Mouse (Mus musculus) erythroblast, embryonic 14.5 days (primary cell): ENCODE results near the gene Sumo2. TPM values are rescaled to one million over a fixed set of nuclear protein-coding genes. Genes with fewer than 3 reads are reported as not detected.

ENCODE experiments used
- H3K27me3 ChIP-seq: 2 replicates; pipeline ENCODE4 v1.6.1; 2012; ENCODE audit warnings: inconsistent platforms; ENCODE audit not compliant: control insufficient read depth
- H3K36me3 ChIP-seq: 2 replicates; pipeline ENCODE4 v1.6.1; 2012; ENCODE audit warnings: mild to moderate bottlenecking, inconsistent platforms; ENCODE audit not compliant: control insufficient read depth
- H3K4me1 ChIP-seq: 2 replicates; pipeline ENCODE4 v1.6.1; 2012; ENCODE audit warnings: inconsistent platforms; ENCODE audit not compliant: control insufficient read depth
- H3K4me3 ChIP-seq: replicated peaks from 2 replicates; pipeline ENCODE3; 2012; ENCODE audit warnings: moderate library complexity, mild to moderate bottlenecking, inconsistent platforms
- H3K9me3 ChIP-seq: 2 replicates; pipeline ENCODE4 v1.6.1; 2012; ENCODE audit warnings: low read length, inconsistent platforms, mixed read lengths; ENCODE audit not compliant: control insufficient read depth
- GATA1 ChIP-seq: IDR thresholded peaks from 2 replicates; pipeline ENCODE4 v1.6.1; 2012; ENCODE audit warnings: low read length, inconsistent platforms, mixed read lengths
- TAL1 ChIP-seq: IDR thresholded peaks from 3 replicates; pipeline ENCODE4 v1.6.1; 2012; ENCODE audit warnings: low read length, inconsistent platforms, mixed read lengths
- polyA plus RNA-seq: library from polyadenylated mRNA; stranded (reverse); fragments of >175 nt; gene quantifications from 2 replicates; pipeline ENCODE4 v1.2.3, GENCODE M21; 2012

Gene Sumo2
- polyA plus RNA-seq, 1 experiment = 31.3 TPM

DNA sequence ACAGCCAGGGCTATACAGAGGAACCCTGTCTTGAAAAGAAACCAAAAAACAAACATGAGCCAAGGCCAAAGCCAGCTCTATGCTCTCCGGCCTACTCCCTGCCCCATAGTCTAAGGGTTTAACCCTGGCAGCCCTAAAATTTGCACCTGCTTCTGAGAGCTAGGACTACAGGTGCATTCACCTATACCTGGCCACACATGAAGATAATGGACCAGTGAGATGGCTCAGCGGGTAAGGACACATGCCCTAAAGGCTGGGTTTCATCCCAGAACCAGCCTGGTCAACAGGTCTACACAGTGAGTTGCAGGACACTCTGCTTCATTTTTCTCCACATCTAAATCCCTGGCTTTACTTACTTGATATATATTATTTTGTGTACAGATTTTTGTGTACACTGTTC, 13.8 kb downstream of the Sumo2 start:
- Histone ChIP-seq H3K36me3 (peaks cover 55% of the 10 kb centered on the region), H3K27me3 (no peaks in the 10 kb centered on the region), H3K4me1 (no peaks in the 10 kb centered on the region; the same call in 1 of the 2 replicates), H3K4me3 (no peak overlapping the region), H3K9me3 (no peaks in the 10 kb centered on the region)
- no peak for TF ChIP-seq TAL1
- TF ChIP-seq GATA1 = no peak

- Histone ChIP-seq H3K9me3 (no peaks in the 10 kb centered on the region), H3K36me3 (peaks cover 44% of the 10 kb centered on the region), H3K27me3 (no peaks in the 10 kb centered on the region), H3K4me3 (no peak overlapping the region), H3K4me1 (no peaks in the 10 kb centered on the region; the same call in 1 of the 2 replicates)
- no peak for TF ChIP-seq GATA1
- TF ChIP-seq TAL1 = no peak
Observed at GRCm38 (mm10) chr11:115521080-115521479, 15.0 kb downstream of the Sumo2 start.

DNA sequence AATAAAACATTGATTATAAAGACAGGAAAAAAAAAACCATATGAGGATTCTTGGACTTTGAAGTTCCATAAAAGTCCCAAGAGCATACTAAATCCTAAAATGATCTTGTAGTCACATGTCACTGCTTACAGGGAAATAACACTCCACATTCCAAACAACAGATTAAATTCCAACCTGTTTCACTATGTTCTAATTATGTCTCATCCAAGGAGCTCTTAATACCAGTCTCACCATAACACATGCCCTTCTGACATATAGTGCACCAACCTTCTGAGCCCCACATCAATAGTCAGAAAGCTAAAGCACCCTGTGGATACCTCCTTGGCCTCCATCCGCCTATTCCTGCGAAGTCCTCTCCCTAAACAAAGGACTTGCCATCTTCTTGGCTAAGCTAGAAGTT, 15.9 kb downstream of the Sumo2 start:
- no peak for TF ChIP-seq TAL1
- TF ChIP-seq GATA1 = no peak
- H3K27me3 ChIP-seq = no peaks in the 10 kb centered on the region
- no peaks in the 10 kb centered on the region for H3K9me3 ChIP-seq
- peaks cover 35% of the 10 kb centered on the region for H3K36me3 ChIP-seq
- H3K4me3 ChIP-seq = no peak overlapping the region
- peaks cover 1% of the 10 kb centered on the region for H3K4me1 ChIP-seq

DNA sequence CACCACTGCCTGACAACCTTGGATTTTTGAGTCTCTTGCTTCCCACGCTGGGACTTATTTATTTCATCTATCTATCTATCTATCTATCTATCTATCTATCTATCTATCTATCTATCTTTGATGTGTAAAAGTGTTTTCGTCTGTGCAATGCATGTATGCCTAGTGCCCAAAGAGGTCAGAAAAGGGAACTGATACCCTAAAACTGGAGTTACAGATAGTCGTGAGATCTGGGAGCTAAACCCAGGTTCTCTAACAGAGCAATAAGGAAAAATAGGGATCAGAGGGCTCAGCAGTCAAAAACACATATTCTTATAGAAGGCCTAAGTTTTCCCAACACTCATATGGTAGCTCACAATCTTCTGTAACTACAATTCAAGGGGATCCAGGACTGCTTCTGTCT, 16.5 kb downstream of the Sumo2 start:
- no peak overlapping the region for H3K4me3 ChIP-seq
- peaks cover 29% of the 10 kb centered on the region for H3K36me3 ChIP-seq
- TF ChIP-seq TAL1 (no peak), GATA1 (no peak)

GRCm38 (mm10) chr11:115518693-115519092, 17.4 kb downstream of the Sumo2 start:
- no peaks in the 10 kb centered on the region for H3K9me3 ChIP-seq
- peaks cover 13% of the 10 kb centered on the region for H3K4me1 ChIP-seq
- H3K4me3 ChIP-seq = no peak overlapping the region
- TF ChIP-seq GATA1 (no peak), TAL1 (no peak)
- peaks cover 20% of the 10 kb centered on the region for H3K36me3 ChIP-seq
- no peaks in the 10 kb centered on the region for H3K27me3 ChIP-seq

More for the DNA sequence above, 16.5 kb downstream of the Sumo2 start:
- peaks cover 6% of the 10 kb centered on the region for H3K4me1 ChIP-seq
- H3K9me3 ChIP-seq = no peaks in the 10 kb centered on the region
- no peaks in the 10 kb centered on the region for H3K27me3 ChIP-seq

- no peak for TF ChIP-seq TAL1
- TF ChIP-seq GATA1 = no peak
- Histone ChIP-seq H3K4me3 (no peak overlapping the region), H3K27me3 (no peaks in the 10 kb centered on the region), H3K4me1 (peaks cover 30% of the 10 kb centered on the region), H3K36me3 (peaks cover 11% of the 10 kb centered on the region), H3K9me3 (no peaks in the 10 kb centered on the region)
Observed at GRCm38 (mm10) chr11:115516942-115517341, 19.1 kb downstream of the Sumo2 start.

DNA sequence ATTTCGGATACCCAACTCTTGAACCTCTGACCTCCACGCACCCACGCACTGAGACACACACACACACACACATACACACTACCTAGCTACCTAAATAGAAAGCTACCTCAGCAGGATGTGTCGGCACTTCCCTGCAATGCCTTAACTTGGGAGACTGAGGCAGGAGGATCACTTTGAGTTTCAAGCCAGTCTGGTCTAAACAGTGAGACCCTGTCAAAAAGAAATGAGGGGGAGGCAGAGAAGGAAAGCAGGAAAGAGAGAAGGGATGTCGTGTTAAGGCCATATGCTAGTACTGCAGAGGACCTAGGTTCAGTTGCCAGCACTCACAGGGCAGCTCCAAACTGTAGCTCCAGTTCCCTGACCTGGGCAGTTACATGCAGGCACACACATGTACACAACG, 21.1 kb downstream of the Sumo2 start:
- no peak for TF ChIP-seq GATA1
- TF ChIP-seq TAL1 = no peak
- Histone ChIP-seq H3K27me3 (no peaks in the 10 kb centered on the region), H3K36me3 (peaks cover 5% of the 10 kb centered on the region), H3K4me1 (peaks cover 49% of the 10 kb centered on the region), H3K9me3 (no peaks in the 10 kb centered on the region), H3K4me3 (peak overlapping the region; percentile 0)

DNA sequence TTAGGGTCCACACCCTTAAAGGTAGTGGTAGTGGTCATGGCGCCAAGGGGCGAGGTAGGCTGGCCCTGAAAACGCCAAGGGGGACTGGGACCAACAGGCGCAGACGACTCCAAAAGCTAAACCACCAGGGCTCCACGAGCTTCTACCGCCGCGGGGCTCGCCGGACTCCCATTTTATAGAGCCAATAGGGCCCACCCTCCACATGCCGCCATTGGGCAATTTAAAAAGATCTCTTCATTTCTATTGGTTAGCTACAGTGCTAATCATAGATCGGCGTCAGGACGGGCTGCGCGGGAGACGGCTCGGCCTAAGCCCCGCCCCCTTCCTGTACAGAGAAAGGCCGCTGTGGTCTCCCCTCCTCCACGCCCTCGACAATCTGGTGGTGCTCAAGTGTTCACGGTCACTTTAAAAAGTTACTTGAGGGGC, 21.8 kb downstream of the Sumo2 start, which contains the start of gene Jpt1:
TSS of gene Jpt1 (minus strand) at position 150 of the 426 bp plus-strand sequence.
- peaks cover 10% of the 10 kb centered on the region for H3K36me3 ChIP-seq
- no peaks in the 10 kb centered on the region for H3K9me3 ChIP-seq

DNA sequence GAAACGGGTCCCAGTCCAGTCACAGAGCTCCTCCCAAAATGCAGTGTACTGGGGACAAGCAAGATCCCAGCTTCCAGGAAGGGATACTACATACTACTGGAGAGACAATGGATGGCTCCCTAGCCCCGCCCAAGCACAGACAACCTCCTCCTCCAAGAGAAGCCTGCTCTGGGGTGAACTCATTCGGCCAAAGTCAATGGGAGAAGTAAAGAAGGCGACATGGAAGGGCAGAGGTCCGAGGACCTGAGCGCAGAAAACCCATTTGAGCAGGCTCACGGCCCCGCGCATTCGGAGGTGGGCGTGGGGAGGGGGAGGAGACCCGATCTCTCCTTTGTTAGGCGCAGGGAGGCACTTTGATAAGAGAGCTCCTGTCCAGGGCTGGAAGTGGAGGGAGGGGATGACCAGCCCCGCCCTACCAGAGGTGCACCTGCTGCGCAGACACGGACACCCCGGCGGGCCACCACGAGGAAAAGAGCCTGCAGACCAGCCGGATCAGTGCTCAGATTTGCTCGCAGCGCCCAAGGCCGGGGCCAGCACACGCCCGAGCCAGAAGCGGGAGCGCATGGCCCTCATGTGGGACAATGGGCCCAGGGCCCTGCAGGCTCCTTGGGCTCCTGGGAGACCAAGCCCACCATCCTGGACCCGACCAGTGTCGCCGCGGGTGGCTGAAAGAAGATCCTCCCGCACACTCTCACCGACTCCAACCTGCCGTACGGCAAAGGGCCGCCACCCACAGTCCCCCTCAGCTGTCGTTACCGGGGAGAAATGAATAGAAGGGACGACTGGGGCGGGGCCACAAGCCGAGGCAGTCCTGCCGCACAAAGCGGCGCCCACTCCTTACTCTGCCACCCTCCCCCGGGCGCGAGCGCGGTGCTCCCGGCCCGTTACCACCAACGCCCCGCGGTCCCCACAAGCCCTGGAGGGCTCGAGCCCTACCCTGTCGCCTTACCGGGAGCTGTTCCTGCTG, 22.5 kb downstream of the Sumo2 start:
- H3K9me3 ChIP-seq = no peaks in the 10 kb centered on the region
- peaks cover 15% of the 10 kb centered on the region for H3K36me3 ChIP-seq
- no peak for TF ChIP-seq GATA1
- no peak for TF ChIP-seq TAL1
- H3K4me3 ChIP-seq = peak overlapping the region; percentile 85
- no peaks in the 10 kb centered on the region for H3K27me3 ChIP-seq
- H3K4me1 ChIP-seq = peaks cover 62% of the 10 kb centered on the region

More for the DNA sequence above, 21.8 kb downstream of the Sumo2 start, which contains the start of gene Jpt1:
- Histone ChIP-seq H3K4me3 (peak within 1 kb of the TSS; percentile 85), H3K4me1 (peaks cover 56% of the 10 kb centered on the region), H3K27me3 (no peaks in the 10 kb centered on the region)
- TF ChIP-seq GATA1 = no peak
- no peak for TF ChIP-seq TAL1
